Mouse (Mus musculus) liver, embryonic 14.5 days (tissue): ENCODE results near the gene Spcs3. TPM values are rescaled to one million over a fixed set of nuclear protein-coding genes. Genes with fewer than 3 reads are reported as not detected.

Experiments used
- ATAC-seq: fragments of 200-750 bp; cut with Nextera tagmentation; 2 replicates; pipeline ENCODE4 v1.8.0; 2017; ENCODE audit warnings: moderate number of reproducible peaks, mild to moderate bottlenecking, moderate library complexity; ENCODE audit not compliant: insufficient read depth
- DNase-seq, 3 experiments: peaks; one replicate each; pipeline ENCODE4 v3.0.0-alpha.2; 2012 to 2013; ENCODE audit warnings: low read depth in 3 of 3, low spot score in 3 of 3
- H3K27ac ChIP-seq: fragments of 300-500 bp; sonication (generic); 2 replicates; pipeline ENCODE4 v1.5.1; 2014; ENCODE audit warnings: moderate library complexity, mild to moderate bottlenecking, control low read depth, inconsistent platforms
- H3K27me3 ChIP-seq: fragments of 300-500 bp; sonication (generic); 2 replicates; pipeline ENCODE4 v1.6.1; 2014; ENCODE audit warnings: mild to moderate bottlenecking, low read length, moderate library complexity; ENCODE audit not compliant: control insufficient read depth, insufficient read depth
- H3K36me3 ChIP-seq: fragments of 300-500 bp; sonication (generic); replicated peaks from 2 replicates; pipeline ENCODE4 v1.6.1; 2014; ENCODE audit warnings: low read depth; ENCODE audit not compliant: control insufficient read depth, insufficient read depth
- H3K4me1 ChIP-seq, 2 experiments: fragments of 200-500 bp in 1 of 2; fragments of 300-500 bp in 1 of 2; sonication (generic) in 1 of 2; replicated peaks; 2 replicates each; pipeline ENCODE4 v1.6.1; 2012 to 2014; ENCODE audit warnings: antibody characterized with exemption in 1 of 2, inconsistent platforms in 1 of 2, low read length in 1 of 2; ENCODE audit not compliant: control insufficient read depth in 2 of 2, insufficient read depth in 2 of 2
- H3K4me2 ChIP-seq: fragments of 300-500 bp; sonication (generic); 2 replicates; pipeline ENCODE4 v1.6.1; 2014; ENCODE audit warnings: low read depth, mild to moderate bottlenecking, control low read depth, moderate library complexity
- H3K4me3 ChIP-seq, 2 experiments: fragments of 200-500 bp in 1 of 2; fragments of 300-500 bp in 1 of 2; sonication (generic) in 1 of 2; 2 replicates each; pipeline ENCODE4 v1.5.1; 2012 to 2014; ENCODE audit warnings: low read depth in 2 of 2, low read length in 2 of 2, mild to moderate bottlenecking in 2 of 2, control low read depth in 1 of 2, inconsistent platforms in 1 of 2, moderate library complexity in 1 of 2; ENCODE audit not compliant: insufficient read depth in 1 of 2
- H3K9ac ChIP-seq: fragments of 300-500 bp; sonication (generic); replicated peaks from 2 replicates; pipeline ENCODE4 v1.6.1; 2014; ENCODE audit warnings: mild to moderate bottlenecking, control low read depth, moderate library complexity
- H3K9me3 ChIP-seq: fragments of 300-500 bp; sonication (generic); 2 replicates; pipeline ENCODE4 v1.6.1; 2016; ENCODE audit warnings: low read length, mixed read lengths; ENCODE audit not compliant: control insufficient read depth
- CTCF ChIP-seq: IDR thresholded peaks from 2 replicates; pipeline ENCODE4 v1.5.1; 2016; ENCODE audit warnings: antibody characterized with exemption, low read depth, control low read depth
- EP300 ChIP-seq: IDR thresholded peaks from 2 replicates; pipeline ENCODE4 v1.6.1; 2016; ENCODE audit warnings: antibody characterized with exemption, low read depth
- WGBS: fragments of 180-500 bp; shearing (Covaris S2); extraction: QIAGEN DNeasy Blood & Tissue Kit; methylation state at CpG from one replicate; pipeline ENCODE4 v1.1.7; 2014; ENCODE audit not compliant: insufficient replicate concordance; 5-methylcytosine and 5-hydroxymethylcytosine counted together
- polyA plus RNA-seq, 2 experiments: library from polyadenylated mRNA; depleted of rRNA in 1 of 2; stranded (reverse) in 1 of 2; unstranded in 1 of 2; fragments of >200 nt; fragmentation: Nextera tagmentation in 1 of 2; extraction: Ambion mirVana in 1 of 2; gene quantifications; 2 replicates each; pipeline versions ENCODE4 v1.2.1 to v1.2.3; 2012 to 2014

Spcs3 gene
- 13.8 and 19.9 TPM in 2 replicates for polyA plus RNA-seq (2012; rRNA removed)
- 60.8 and 65.6 TPM in 2 replicates for polyA plus RNA-seq (2014; fragmentation: Nextera tagmentation; extraction: Ambion mirVana)

DNA sequence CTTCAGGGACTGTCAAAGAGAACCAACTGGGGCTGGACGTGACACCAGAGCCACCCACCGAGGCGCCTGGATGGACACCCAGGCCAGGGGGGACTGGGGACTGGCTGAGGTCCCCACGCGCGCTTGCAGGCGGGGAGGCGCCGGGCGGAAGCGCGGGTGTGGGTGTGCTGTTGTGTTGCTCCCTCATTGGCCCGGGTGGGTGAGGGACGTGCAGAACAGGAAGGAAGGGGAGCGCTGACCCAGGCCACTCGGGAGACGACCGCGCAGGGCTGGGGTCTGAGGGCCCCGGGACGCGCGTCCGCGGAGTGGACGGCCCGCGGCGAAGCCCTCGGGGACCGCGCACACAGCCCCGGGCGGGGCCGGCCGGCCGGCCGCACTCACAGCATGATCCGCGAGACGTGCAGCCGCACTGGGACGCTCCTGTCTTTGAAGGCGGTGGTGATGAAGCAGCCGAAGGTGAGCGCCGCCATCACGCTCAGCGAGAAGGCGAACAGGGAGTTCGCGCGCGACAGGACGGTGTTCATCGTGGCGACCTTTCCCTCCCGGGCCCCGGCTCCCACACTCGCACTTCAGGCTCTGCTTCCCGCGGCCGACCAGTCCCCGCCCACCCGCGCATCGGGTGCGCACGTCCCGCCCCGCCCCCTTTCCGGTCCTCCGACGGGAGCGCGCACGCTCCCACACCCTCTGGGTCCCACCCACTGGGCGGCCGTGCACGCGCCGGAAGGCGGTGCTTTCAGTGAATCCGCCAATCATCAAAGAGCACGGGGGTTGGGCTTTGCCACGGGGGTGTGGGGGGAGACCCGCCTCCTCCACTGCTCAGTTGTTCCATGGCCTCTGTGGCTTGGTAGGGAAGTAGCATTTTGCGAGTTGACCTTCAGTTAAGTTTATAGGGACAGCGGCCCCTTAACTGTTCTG lies at the start of gene Spcs3, which contains the start of gene Asb5:
Spcs3 (minus strand) TSS at position 617 of the 915 bp plus-strand sequence.
Asb5 (plus strand) TSS at position 199 of the 915 bp plus-strand sequence.
- DNase-seq (peak; percentile 87 to 89 (median 88)), ATAC-seq (peak; percentile 94)
- no peaks in the 10 kb centered on the region for H3K9me3 ChIP-seq
- TF ChIP-seq CTCF = no peak
- no peak for TF ChIP-seq EP300
- H3K27ac ChIP-seq = peak within 1 kb of the TSS; percentile 42
- H3K36me3 ChIP-seq = no peaks in the 10 kb centered on the region
- H3K4me1 ChIP-seq = peaks cover 8 to 19% of the 10 kb centered on the region in 2 experiments
- H3K27me3 ChIP-seq = no peaks in the 10 kb centered on the region
- H3K4me2 ChIP-seq = peak within 1 kb of the TSS; percentile 93
- peak within 1 kb of the TSS; percentile 94 to 95 for H3K4me3 ChIP-seq
- under 1% methylated on average over 88 of the region's 89 CpGs for WGBS
- peak within 1 kb of the TSS; percentile 91 for H3K9ac ChIP-seq

GRCm38 (mm10) chr8:54570618-54571609 lies 41.1 kb upstream of the Spcs3 start:
- no peak overlapping the region for H3K4me3 ChIP-seq
- WGBS = 65% methylated on average over 15 of the region's 15 CpGs
- no peak overlapping the region for H3K4me2 ChIP-seq
- no peaks in the 10 kb centered on the region for H3K27me3 ChIP-seq
- DNase-seq (no peak), ATAC-seq (no peak)
- H3K27ac ChIP-seq = no peak overlapping the region
- no peaks in the 10 kb centered on the region for H3K9me3 ChIP-seq
- H3K36me3 ChIP-seq = no peaks in the 10 kb centered on the region
- peaks cover 0 to 3% of the 10 kb centered on the region in 2 experiments; a peak in 1 of 4 replicates for H3K4me1 ChIP-seq
- H3K9ac ChIP-seq = no peak overlapping the region
- no peak for TF ChIP-seq EP300

DNA sequence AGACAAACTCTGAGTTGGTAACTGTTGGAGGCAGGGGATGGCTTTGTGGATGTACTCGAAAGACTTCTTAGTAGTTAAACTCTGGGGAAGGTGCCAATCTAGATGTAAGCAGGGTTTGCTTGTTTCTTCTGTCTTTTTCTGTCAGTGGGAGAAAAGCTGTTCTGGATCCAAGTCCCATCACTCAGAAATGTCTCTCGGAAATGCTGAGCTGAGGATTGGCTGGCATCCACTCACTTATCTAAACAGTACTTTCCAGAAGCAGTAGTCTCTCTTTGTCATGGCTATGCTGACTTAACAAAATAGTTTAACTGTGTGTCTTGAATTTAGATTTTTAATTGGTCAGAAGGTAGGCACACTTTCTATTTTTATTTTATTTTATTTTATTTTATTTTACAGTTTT lies 37.4 kb upstream of the Spcs3 start:
- Histone ChIP-seq H3K4me2 (no peak overlapping the region), H3K9me3 (no peaks in the 10 kb centered on the region), H3K27me3 (no peaks in the 10 kb centered on the region), H3K27ac (no peak overlapping the region), H3K4me1 (peaks cover 0 to 3% of the 10 kb centered on the region in 2 experiments; a peak in 1 of 4 replicates), H3K4me3 (no peak overlapping the region), H3K9ac (no peak overlapping the region), H3K36me3 (no peaks in the 10 kb centered on the region)
- ATAC-seq (no peak), DNase-seq (no peak)
- WGBS = 58% methylated on average over 2 of the region's 2 CpGs
- TF ChIP-seq CTCF (no peak), EP300 (no peak)

DNA sequence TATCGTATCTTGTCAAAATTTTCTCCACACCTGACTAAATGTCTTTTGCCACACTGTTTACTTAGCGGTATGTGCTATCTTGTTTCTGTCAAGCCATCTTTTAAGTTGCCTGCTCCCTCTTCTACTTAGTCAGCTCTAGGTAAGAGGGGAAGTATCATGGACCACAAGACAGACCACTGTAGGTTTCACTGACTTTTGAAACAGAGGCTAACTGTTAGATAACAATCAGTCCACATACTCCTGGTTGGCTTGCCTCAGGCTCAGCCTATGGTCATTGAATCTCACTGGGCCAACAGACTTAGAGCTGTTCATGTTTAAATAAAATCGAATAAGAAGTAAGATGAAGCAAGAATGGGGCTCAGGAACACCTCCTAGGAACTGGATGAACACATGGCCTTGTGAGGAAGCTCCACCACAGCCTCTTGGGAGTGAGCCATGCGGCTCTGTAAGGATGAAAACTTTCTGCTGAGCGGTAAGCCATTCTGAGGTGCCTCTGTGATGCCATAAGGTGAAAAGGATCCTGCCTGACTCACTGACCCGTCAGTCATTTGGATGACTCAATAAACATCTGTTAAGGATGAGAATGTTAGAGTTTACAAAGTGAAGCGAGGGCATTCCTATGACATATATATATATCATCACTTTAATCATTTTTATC lies 35.9 kb upstream of the Spcs3 start:
- Histone ChIP-seq H3K36me3 (no peaks in the 10 kb centered on the region), H3K27me3 (no peaks in the 10 kb centered on the region), H3K27ac (no peak overlapping the region), H3K9ac (no peak overlapping the region), H3K4me2 (no peak overlapping the region), H3K9me3 (no peaks in the 10 kb centered on the region), H3K4me3 (no peak overlapping the region), H3K4me1 (no peaks in the 10 kb centered on the region; a peak in 1 of 4 replicates)
- TF ChIP-seq EP300 (no peak), CTCF (no peak)
- DNase-seq (no peak), ATAC-seq (no peak)
- WGBS = 65% methylated on average over 7 of the region's 7 CpGs
